Mouse (Mus musculus) G1E (cell line): ENCODE measurements around the gene Cers4.

ENCODE experiments used
- CTCF ChIP-seq: IDR thresholded peaks from 2 replicates; pipeline ENCODE4 v1.5.1; 2012; ENCODE audit warnings: low read depth, low read length, inconsistent platforms, mixed read lengths
- TAL1 ChIP-seq: conservative IDR thresholded peaks from 2 replicates; pipeline ENCODE4 v1.6.1; 2012; ENCODE audit warnings: low read depth, low read length, inconsistent platforms, mixed read lengths

DNA sequence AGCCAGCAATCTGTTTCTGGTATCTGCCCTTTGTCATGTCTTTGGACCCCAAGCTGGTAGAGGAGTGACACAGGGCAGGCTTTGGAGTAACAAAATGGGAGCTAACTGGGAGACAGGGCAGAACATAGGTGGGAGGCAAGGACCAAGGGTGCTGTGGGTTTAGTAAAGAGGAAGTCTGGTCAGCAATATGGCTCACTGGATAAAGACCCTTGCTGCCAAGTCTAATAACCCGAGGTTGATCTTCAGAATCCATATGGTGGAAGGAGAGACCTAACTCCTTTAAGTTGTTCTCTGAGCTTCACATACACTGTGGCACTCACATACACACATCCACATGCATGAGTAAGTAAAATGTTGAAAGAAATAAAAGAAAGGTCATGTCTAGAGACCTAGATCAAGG lies 4.8 kb downstream of the Cers4 start:
- TF ChIP-seq CTCF (no peak), TAL1 (no peak)
